Mouse (Mus musculus) cerebellum, adult 9-11 months (tissue): Measurements from ENCODE around the gene Mrps25.

Experiments used
- DNase-seq: peaks from one replicate; pipeline ENCODE4 v3.0.0; 2022

Mrps25 gene

DNA sequence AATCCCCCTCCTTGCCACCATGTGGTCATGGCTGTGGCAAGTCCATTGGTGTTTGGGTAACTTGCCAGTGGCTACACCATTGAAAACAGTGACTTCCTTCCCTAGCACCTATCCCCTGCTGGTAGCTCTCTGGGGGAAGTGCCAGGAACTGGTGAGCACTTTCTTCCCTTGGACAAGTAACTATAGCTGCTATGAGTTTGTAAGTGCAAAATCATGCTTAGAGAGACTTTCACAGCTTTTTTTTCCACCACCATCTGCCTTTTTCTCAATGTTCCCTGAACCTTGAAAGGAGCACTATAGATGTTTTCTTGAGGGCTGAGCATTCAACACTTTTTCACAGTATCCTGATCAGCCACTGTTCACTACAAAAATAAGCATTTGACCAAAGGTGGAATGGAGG is 59.3 kb downstream of the Mrps25 start:
- no peak for DNase-seq
